Mouse (Mus musculus): ENCODE measurements around the gene Spc24.
"Not testable (repeated sequence)": the region's sequence is repeated elsewhere in the genome, so short reads cannot be mapped to it uniquely, and the experiment has no call there.

Gene Spc24

DNA sequence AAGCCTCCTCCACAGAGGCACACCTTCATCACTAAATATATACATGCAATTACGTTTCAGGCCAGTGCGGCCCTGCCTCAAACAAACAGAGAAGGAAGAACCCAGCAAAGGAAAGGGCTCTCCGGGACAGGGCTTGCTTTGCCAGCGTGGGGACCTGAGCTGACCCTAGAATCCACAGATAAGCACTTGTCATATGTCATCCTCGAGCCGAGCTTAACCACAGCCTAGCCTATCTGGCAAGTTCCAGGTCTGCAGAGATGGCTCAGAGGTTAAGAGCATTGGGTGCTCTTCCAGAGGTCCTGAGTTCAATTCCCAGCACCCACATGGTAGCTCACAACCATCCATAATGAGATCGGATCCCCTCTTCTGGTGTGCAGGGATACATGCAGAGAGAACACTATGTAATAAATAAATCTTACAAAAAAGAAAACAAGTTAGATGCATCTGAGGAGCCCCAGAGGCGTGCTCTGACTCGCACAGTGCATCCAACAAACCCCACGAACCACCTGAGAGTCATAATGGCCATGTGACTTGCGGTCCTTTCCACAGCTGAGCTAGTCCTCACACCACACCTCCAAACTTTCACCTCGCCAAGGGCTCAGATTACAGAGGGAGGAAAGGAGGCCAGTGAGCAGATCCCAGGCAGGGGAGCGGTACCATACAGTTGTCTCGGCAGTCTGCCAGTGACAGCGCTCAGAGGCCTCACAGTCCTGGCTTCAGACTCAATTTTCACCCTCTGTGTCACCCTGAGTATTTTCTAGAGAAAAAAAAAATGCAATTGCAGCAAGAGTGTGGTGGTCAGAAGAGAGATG is 21.8 kb upstream of the Spc24 start:
- DNase-seq = peak; percentile 96

DNA sequence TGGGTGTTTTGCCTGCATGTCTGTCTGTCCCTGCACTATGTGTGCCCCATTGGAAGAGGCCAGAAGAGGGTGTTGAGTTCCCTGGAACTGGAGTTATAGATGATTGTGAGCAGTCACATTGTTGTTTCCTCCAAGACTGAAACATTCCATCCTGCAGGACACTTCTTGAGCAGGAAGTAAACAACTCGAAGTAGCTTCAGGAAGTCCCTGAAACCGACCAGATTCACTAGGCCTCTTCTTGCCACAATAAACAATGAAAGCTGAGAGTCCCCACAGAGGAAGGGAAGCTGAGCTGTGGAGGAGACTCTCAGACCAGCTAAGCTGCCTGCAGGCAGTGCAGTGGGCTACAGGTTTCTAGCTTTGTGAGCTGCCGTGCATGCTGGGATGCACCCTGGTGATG is 17.6 kb upstream of the Spc24 start:
- DNase-seq = no peak

DNA sequence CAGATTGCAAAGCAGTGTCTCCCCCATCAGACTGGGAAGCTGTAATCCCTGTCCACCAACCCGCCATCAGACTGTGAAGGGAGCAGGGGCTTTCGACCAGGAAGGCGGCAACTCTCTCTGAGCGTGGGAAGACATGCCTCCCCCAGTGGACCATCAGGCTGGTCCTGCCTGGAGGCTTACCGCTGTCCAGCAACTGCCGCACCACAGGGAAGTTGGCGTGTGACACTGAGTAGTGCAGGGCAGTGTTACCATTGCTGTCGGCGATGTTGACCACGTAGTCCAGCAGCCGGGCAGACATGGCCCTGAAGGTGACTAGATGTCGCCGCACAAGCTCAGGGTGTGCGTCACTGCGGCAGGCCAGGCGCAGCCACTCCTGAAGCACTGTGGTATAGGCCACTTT is 14.2 kb upstream of the Spc24 start:
- DNase-seq = no peak

GRCm38 (mm10) chr9:21773396-21773795 is 13.3 kb upstream of the Spc24 start:
- not testable (repeated sequence) for DNase-seq

DNA sequence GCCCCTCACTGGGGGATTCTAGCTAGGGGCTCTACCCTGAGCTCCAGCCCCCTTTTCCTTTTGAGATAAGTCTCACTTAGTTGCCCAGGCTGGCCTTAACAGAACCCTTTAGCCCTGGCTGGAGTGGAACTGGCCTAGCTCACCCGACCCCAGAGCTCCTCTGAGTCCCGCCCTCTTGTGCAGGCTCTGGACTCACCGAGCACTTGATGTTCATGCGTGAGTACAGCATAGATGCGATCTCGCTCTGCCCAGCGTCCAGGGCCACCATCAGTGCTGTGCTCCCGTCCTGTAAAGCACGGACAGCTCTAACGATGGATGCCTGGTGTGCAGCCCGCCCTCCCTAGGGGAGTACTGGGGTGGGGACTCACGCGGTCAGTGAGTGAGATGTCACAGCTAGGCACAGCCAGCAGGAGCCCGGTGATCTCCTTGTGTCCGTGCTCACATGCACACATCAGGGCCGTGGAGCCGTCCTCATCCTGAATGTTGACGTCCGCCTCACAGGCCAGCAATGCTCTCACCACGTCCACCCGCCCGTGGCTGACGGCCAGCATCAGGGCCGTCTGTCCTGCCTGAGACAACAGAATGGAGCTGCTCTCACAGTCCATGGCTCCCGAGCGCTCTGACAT is 9.6 kb upstream of the Spc24 start:
- peak; percentile 98 for DNase-seq

DNA sequence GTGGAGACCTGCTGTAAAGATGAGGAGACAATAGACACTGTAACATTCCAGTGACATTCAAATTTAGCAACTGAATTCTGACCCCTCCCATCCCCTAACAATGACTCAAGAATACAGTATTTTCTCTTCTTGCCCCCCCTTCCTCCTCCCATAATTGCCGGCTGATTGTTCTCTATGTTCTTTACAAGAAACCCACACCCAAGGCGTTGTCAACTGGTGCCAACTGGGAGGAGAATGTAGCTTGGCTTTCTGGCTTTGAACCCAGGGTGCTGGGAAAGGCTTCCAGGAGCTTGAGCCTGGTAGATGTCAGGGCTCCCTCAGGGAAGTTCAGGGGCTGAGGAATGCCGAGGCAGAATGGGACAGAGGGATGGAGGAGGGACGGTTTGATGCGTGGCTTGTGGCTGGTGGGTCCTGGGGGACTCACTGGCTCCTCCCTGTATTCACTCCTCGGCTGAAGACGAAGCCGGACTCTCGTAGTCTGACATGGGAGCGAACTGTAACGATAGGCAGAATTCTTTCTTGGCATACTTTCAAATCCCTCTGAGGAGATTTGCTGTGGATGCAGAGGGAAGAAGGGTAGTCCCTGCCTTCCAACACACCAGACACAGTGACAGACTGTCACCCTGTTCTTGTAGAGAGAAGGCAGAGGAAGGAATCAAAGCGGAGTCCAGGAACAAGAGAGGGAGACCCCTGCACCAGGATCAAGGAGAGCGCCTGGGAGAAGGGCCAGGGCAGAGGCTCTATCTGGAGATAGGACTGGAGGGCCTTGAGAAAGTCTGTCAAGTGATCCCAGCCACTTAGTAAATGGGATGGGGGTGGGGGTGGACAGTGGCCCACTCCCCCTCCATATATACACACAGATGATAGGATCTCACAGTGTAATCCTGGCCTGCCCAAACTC is 8.7 kb upstream of the Spc24 start:
- peak; percentile 98 for DNase-seq

- peak; percentile 98 for DNase-seq
Observed at GRCm38 (mm10) chr9:21767896-21768295, 7.8 kb upstream of the Spc24 start.

GRCm38 (mm10) chr9:21764084-21764999 is 4.2 kb upstream of the Spc24 start:
- no peak for DNase-seq

DNA sequence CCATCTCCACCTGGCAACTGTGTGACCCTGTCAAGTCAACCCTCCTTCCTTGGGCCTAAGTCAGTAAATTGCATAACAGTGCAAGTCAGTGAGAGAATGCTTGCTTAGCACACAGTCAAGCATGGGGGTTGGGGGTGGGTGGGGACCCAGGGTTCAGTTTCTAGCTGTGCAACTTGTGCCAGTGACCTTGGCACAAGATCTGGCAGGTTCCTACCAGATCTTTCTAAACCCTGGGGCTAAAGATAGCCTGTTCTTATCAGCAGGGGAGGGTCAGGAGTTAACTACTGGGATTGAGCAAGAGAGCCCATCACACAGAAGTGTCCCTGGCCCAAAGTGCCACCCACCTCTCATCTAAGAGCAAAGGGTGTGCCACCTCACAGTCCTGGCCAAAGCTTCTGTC is 2.0 kb upstream of the Spc24 start:
- DNase-seq = peak; percentile 98

DNA sequence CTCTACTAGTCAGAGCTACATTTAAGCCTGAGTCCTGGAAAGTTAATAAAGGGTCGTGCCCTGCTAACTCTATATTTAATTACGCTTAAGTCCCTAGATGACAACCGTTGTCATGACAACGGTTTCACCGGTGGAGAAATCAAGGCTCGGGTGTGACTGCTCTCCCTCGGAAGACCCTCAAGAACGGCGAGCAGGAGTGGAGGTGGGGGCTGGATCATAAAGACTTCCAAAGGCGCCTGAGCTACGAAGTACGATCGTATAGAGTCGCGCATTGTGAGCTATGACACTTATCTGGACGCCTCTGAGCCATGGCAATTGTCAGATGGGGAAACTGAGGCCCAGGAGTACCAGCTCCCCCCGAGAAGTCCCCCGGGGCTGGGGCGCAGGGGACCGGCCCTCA is 385 bp downstream of the Spc24 start:
- DNase-seq = no peak

DNA sequence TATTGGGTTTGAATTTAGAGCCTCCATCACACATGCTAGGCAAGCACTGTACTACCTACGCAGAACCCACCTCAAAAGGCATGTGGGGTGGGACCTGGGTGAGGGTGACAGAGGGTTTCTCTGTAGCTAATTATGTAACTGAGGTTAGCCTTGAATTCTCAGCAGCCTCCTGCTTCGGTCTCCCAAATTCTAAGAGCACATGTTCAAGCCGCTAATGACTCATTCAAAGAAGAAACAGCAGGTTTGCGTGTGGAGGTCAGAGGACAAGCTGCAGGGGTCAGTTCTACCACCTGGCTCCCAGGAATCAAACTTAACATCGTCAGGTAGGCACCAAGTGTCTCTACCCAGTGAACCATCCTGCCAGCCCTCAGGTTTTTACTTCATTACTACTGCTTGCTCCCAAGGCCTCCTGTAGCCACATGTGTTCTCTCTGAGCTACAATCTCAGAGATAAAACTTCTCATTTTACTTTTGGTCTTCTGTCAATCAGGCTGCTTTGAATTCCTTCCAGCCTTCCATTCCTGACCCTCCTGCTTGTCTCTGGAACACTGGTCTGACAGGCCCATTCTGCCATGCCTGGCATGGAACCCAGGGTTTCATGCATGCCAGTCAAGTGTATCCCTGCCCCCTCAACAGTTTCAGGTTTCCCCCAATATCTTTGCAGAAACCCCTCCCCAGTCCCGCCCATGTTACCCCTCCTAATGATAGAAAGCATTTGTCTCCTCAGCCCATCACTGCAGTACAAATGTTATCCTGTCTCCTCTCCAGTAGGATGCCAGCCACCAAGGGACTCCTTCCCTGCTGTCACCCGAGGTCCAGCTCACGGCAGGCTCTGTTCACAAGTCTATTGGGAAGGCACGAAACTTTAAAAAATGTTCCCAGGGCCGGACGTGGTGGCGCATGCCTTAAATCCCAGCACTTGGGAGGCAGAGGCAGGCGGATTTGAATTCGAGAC is 1.2 kb downstream of the Spc24 start:
- DNase-seq = no peak

GRCm38 (mm10) chr9:21754516-21755321 is 5.4 kb downstream of the Spc24 start:
- DNase-seq = peak; percentile 96

GRCm38 (mm10) chr9:21754003-21754402 is 6.1 kb downstream of the Spc24 start:
- DNase-seq = peak; percentile 98

DNA sequence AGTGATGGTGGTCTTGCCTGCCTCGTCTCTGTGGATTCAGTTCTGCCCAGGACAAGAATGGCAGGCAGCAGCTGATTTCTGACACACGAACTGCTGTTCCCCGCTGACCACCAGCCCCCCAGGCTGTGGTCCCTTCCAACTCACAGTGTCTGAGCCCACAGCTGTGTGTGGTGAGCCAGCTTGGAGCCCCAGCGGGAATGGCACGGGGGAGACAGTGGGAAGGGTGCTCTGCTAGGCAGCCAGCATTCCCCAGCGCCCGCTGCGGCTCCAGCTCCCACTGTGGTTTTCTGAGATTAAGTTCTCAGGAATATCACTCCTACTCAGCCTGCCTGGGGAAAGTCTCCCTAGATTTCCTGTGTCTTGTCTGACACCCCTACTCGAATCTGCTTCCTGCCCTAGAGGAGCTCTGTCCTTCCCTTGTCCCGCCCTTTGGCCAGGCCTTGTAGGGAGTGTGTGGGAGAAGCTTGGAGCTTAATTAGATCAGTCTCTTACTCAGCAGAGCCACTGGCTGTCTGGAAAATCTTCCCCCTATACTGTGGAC is 7.8 kb downstream of the Spc24 start:
- peak; percentile 98 for DNase-seq

DNA sequence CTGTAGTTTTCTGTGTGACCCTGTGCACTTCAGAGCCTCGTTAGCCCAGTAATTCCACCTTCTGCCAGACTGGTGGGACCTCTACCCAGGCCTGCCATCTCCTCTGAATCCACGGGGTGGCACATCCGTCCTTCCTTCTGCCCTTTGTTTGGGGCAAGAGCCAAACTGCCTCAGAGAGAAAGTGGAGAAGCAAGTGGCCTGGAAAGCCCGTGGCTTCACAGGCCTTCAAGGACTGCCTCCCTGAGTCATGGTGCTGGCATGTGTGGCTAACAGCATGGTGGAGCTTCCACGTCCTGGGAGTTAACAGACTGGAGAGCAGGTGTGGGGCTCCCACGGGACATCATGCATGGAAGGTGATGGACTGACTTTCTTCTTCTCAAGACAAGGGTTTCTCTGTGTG is 8.8 kb downstream of the Spc24 start:
- peak; percentile 94 for DNase-seq

GRCm38 (mm10) chr9:21750370-21750769 is 9.7 kb downstream of the Spc24 start:
- no peak for DNase-seq

GRCm38 (mm10) chr9:21749382-21750118 is 10.6 kb downstream of the Spc24 start:
- DNase-seq = no peak

- peak; percentile 92 for DNase-seq
Observed at GRCm38 (mm10) chr9:21748491-21748890, 11.6 kb downstream of the Spc24 start.

GRCm38 (mm10) chr9:21748033-21748432 is 12.1 kb downstream of the Spc24 start:
- peak; percentile 98 for DNase-seq
